11 mouse cellular contexts compared by ENCODE assay signal in genomic region chr17:35147922-35148639, GRCm38 (mm10). TPM values are rescaled to one million over a fixed set of nuclear protein-coding genes. Genes with fewer than 3 reads are reported as not detected.
DNase-seq lines count a peak whose midpoint lies in the region; ATAC-seq and TF ChIP-seq lines count a peak whose summit lies in the region.
"Had no signal": no experiment of that assay in that cellular context is flagged by ENCODE, and none has a peak within 500 bp of the region (broad histone marks: within the 10 kb centered on the region; RNA-seq: fewer than 3 reads in every experiment).

No protein-coding gene starts in this region.

- peak; percentile 54 for DNase-seq in adrenal gland, postnatal 10 days
- no peak for DNase-seq in adrenal gland, postnatal 25 days
- DNase-seq in hindbrain, postnatal 0 days (ENCODE audit: low spot score): no peak
- DNase-seq in neural tube, embryonic 11.5 days (ENCODE audit: low spot score): peak; percentile 29
- no peak for DNase-seq in neural tube, embryonic 10.5 days (ENCODE audit: extremely low spot score, low spot score)
- no peak for DNase-seq in ovary, postnatal 10 days (ENCODE audit: low spot score)
- DNase-seq in layer of hippocampus, postnatal 36 days: no peak
- DNase-seq: adrenal gland, adult 2 months; left cerebral cortex, postnatal 4 days had no signal

- no peaks in the 10 kb centered on the region for H3K27me3 ChIP-seq in hindbrain, postnatal 0 days (ENCODE audit: insufficient read depth, low read length)
- no peaks in the 10 kb centered on the region for H3K27me3 ChIP-seq in hindbrain, embryonic 16.5 days (replicated peaks; ENCODE audit: control insufficient read depth, insufficient read depth, low read length)
- no peaks in the 10 kb centered on the region for H3K27me3 ChIP-seq in neural tube, embryonic 11.5 days (ENCODE audit: control insufficient read depth, insufficient read depth, low read length)

- WGBS in hindbrain, postnatal 0 days: 60% methylated on average over 5 of the region's 5 CpGs
- 72% methylated on average over 5 of the region's 5 CpGs for WGBS in hindbrain, embryonic 16.5 days
- WGBS in neural tube, embryonic 11.5 days: 72% methylated on average over 5 of the region's 5 CpGs

- H3K36me3 ChIP-seq in hindbrain, postnatal 0 days (ENCODE audit: insufficient read depth, low read length): peaks cover 82% of the 10 kb centered on the region
- peaks cover 87% of the 10 kb centered on the region for H3K36me3 ChIP-seq in hindbrain, embryonic 16.5 days (ENCODE audit: control insufficient read depth, insufficient read depth, low read length)
- peaks cover 55% of the 10 kb centered on the region for H3K36me3 ChIP-seq in neural tube, embryonic 11.5 days (ENCODE audit: control insufficient read depth, insufficient read depth, low read length)

- H3K4me2 ChIP-seq in hindbrain, postnatal 0 days (ENCODE audit: low read depth, low read length): no peak overlapping the region
- H3K4me2 ChIP-seq in hindbrain, embryonic 16.5 days (ENCODE audit: low read length): no peak overlapping the region
- H3K4me2 ChIP-seq in neural tube, embryonic 11.5 days (ENCODE audit: low read depth): no peak overlapping the region

- TF ChIP-seq CTCF in hindbrain, postnatal 0 days (IDR thresholded peaks at IDR 0.05; ENCODE audit: low read depth): no peak

- no peak for ATAC-seq in hindbrain, postnatal 0 days
- no peak for ATAC-seq in hindbrain, embryonic 16.5 days
- ATAC-seq in neural tube, embryonic 11.5 days (ENCODE audit: insufficient read depth, low FRiP score, low TSS enrichment): no peak

- peak overlapping the region; percentile 45; the same call in 1 of the 2 replicates for H3K27ac ChIP-seq in hindbrain, postnatal 0 days
- H3K27ac ChIP-seq in hindbrain, embryonic 16.5 days (ENCODE audit: low read depth, low read length): no peak overlapping the region
- H3K27ac ChIP-seq in neural tube, embryonic 11.5 days (ENCODE audit: low read depth, low read length): no peak overlapping the region
- H3K27ac ChIP-seq: layer of hippocampus, adult 2 months had no signal

- H3K4me3 ChIP-seq in hindbrain, postnatal 0 days (ENCODE audit: low read length): no peak overlapping the region
- no peak overlapping the region for H3K4me3 ChIP-seq in hindbrain, embryonic 16.5 days (ENCODE audit: low read length)
- no peak overlapping the region for H3K4me3 ChIP-seq in neural tube, embryonic 11.5 days (ENCODE audit: low read depth, low read length)
- H3K4me3 ChIP-seq: layer of hippocampus, adult 2 months had no signal

- H3K9ac ChIP-seq in hindbrain, postnatal 0 days (replicated peaks; ENCODE audit: low read length): no peak overlapping the region
- H3K9ac ChIP-seq in hindbrain, embryonic 16.5 days (ENCODE audit: low read depth, low read length): no peak overlapping the region
- H3K9ac ChIP-seq in neural tube, embryonic 11.5 days (ENCODE audit: low read length): no peak overlapping the region

- H3K4me1 ChIP-seq in hindbrain, postnatal 0 days (ENCODE audit: insufficient read depth, low read length): no peaks in the 10 kb centered on the region
- H3K4me1 ChIP-seq in hindbrain, embryonic 16.5 days (ENCODE audit: control insufficient read depth, insufficient read depth, low read depth, low read length): no peaks in the 10 kb centered on the region
- H3K4me1 ChIP-seq in neural tube, embryonic 11.5 days (ENCODE audit: control insufficient read depth, insufficient read depth, low read length): no peaks in the 10 kb centered on the region

- no peaks in the 10 kb centered on the region for H3K9me3 ChIP-seq in hindbrain, postnatal 0 days (ENCODE audit: low read length)
- peaks cover 3% of the 10 kb centered on the region; the same call in 1 of the 2 replicates for H3K9me3 ChIP-seq in hindbrain, embryonic 16.5 days (ENCODE audit: control insufficient read depth, low read length)
- H3K9me3 ChIP-seq in neural tube, embryonic 11.5 days (ENCODE audit: control insufficient read depth, low read length): no peaks in the 10 kb centered on the region

RNA-seq across cellular contexts. Expression of gene Bag6, which starts 13.1 kb away (rescaled TPM):
- total RNA-seq in adrenal gland, postnatal 10 days (2021): 100 to 1,000 TPM; 300 to 349 TPM
- total RNA-seq in adrenal gland, postnatal 25 days (2021): 403 and 461 TPM in 2 replicates
- total RNA-seq in hindbrain, postnatal 0 days (2014; rRNA removed): 320 and 368 TPM in 2 replicates
- polyA plus RNA-seq in hindbrain, postnatal 0 days (2015; fragmentation: Nextera tagmentation; extraction: Ambion mirVana): 50.0 and 55.8 TPM in 2 replicates
- polyA plus RNA-seq in hindbrain, embryonic 16.5 days (2015; fragmentation: Nextera tagmentation; extraction: Ambion mirVana): 50.9 and 65.2 TPM in 2 replicates
- polyA plus RNA-seq in neural tube, embryonic 11.5 days (2014; fragmentation: Nextera tagmentation; extraction: Ambion mirVana): 99.4 and 105 TPM in 2 replicates
- total RNA-seq in layer of hippocampus, postnatal 36 days (2021): 100 to 1,000 TPM; 304 to 319 TPM

RNA-seq across cellular contexts. Expression of gene Apom, which starts 16.2 kb away (rescaled TPM):
- total RNA-seq in adrenal gland, postnatal 10 days (2021): 100 to 1,000 TPM in 1 of 2 experiments, 10 to 100 TPM in 1; 44.8 to 115 TPM
- total RNA-seq in adrenal gland, postnatal 25 days (2021): 2.9 TPM in 1 of 2 replicates, not detected in the other
- total RNA-seq in hindbrain, postnatal 0 days (2014; rRNA removed): 0.37 TPM in 1 of 2 replicates, not detected in the other
- polyA plus RNA-seq in hindbrain, postnatal 0 days (2015; fragmentation: Nextera tagmentation; extraction: Ambion mirVana): 0.35 TPM in 1 of 2 replicates, not detected in the other
- not detected in 2 replicates for polyA plus RNA-seq in hindbrain, embryonic 16.5 days (2015; fragmentation: Nextera tagmentation; extraction: Ambion mirVana)
- 0.81 and 0.93 TPM in 2 replicates for polyA plus RNA-seq in neural tube, embryonic 11.5 days (2014; fragmentation: Nextera tagmentation; extraction: Ambion mirVana)
- not detected for total RNA-seq in layer of hippocampus, postnatal 36 days (2021)

RNA-seq across cellular contexts. Expression of gene Prrc2a, which starts 16.6 kb away (rescaled TPM):
- total RNA-seq in adrenal gland, postnatal 10 days (2021): 100 to 1,000 TPM; 182 to 212 TPM
- total RNA-seq in adrenal gland, postnatal 25 days (2021): 268 and 310 TPM in 2 replicates
- 218 and 223 TPM in 2 replicates for total RNA-seq in hindbrain, postnatal 0 days (2014; rRNA removed)
- 92.6 and 99.2 TPM in 2 replicates for polyA plus RNA-seq in hindbrain, postnatal 0 days (2015; fragmentation: Nextera tagmentation; extraction: Ambion mirVana)
- polyA plus RNA-seq in hindbrain, embryonic 16.5 days (2015; fragmentation: Nextera tagmentation; extraction: Ambion mirVana): 138 and 153 TPM in 2 replicates
- 185 and 194 TPM in 2 replicates for polyA plus RNA-seq in neural tube, embryonic 11.5 days (2014; fragmentation: Nextera tagmentation; extraction: Ambion mirVana)
- 100 to 1,000 TPM; 315 to 340 TPM for total RNA-seq in layer of hippocampus, postnatal 36 days (2021)

RNA-seq across cellular contexts. Expression of gene D17H6S53E, which starts 21.9 kb away (rescaled TPM):
- 10 to 100 TPM; 26.0 to 28.5 TPM for total RNA-seq in adrenal gland, postnatal 10 days (2021)
- 23.0 and 29.7 TPM in 2 replicates for total RNA-seq in adrenal gland, postnatal 25 days (2021)
- 14.0 and 29.7 TPM in 2 replicates for total RNA-seq in hindbrain, postnatal 0 days (2014; rRNA removed)
- polyA plus RNA-seq in hindbrain, postnatal 0 days (2015; fragmentation: Nextera tagmentation; extraction: Ambion mirVana): 9.4 and 11.6 TPM in 2 replicates
- 8.9 TPM in 2 replicates for polyA plus RNA-seq in hindbrain, embryonic 16.5 days (2015; fragmentation: Nextera tagmentation; extraction: Ambion mirVana)
- polyA plus RNA-seq in neural tube, embryonic 11.5 days (2014; fragmentation: Nextera tagmentation; extraction: Ambion mirVana): 7.0 and 7.6 TPM in 2 replicates
- 10 to 100 TPM; 25.6 to 29.3 TPM for total RNA-seq in layer of hippocampus, postnatal 36 days (2021)

RNA-seq across cellular contexts. Expression of gene Csnk2b, which starts 26.2 kb away (rescaled TPM):
- total RNA-seq in adrenal gland, postnatal 10 days (2021): 100 to 1,000 TPM; 198 to 200 TPM
- 201 and 272 TPM in 2 replicates for total RNA-seq in adrenal gland, postnatal 25 days (2021)
- 257 and 289 TPM in 2 replicates for total RNA-seq in hindbrain, postnatal 0 days (2014; rRNA removed)
- 332 and 350 TPM in 2 replicates for polyA plus RNA-seq in hindbrain, postnatal 0 days (2015; fragmentation: Nextera tagmentation; extraction: Ambion mirVana)
- polyA plus RNA-seq in hindbrain, embryonic 16.5 days (2015; fragmentation: Nextera tagmentation; extraction: Ambion mirVana): 319 and 346 TPM in 2 replicates
- 303 and 319 TPM in 2 replicates for polyA plus RNA-seq in neural tube, embryonic 11.5 days (2014; fragmentation: Nextera tagmentation; extraction: Ambion mirVana)
- total RNA-seq in layer of hippocampus, postnatal 36 days (2021): 100 to 1,000 TPM; 169 to 176 TPM

Comparison
In these comparisons a context has a peak if more than half of its experiments do, and no peak if none do; other contexts are left out.
1. DNase-seq: peak in adrenal gland, postnatal 10 days (single experiment) and neural tube, embryonic 11.5 days (single experiment); none in adrenal gland, postnatal 25 days (single experiment), hindbrain, postnatal 0 days (single experiment), neural tube, embryonic 10.5 days (single experiment), ovary, postnatal 10 days (single experiment) and layer of hippocampus, postnatal 36 days (0 of 2).
2. RNA of gene Apom, which starts 16.2 kb away (total RNA-seq): 44.8 to 115 TPM in adrenal gland, postnatal 10 days; 0.37 TPM in hindbrain, postnatal 0 days, 2.9 TPM in adrenal gland, postnatal 25 days and not detected in layer of hippocampus, postnatal 36 days; every median in the first group is over 10 times any median in the second.